Mouse (Mus musculus) kidney, adult 2 months (tissue): ENCODE results near the gene Ebf1.

ENCODE experiments used
- CTCF ChIP-seq: fragments of 200-500 bp; conservative IDR thresholded peaks from 2 replicates; pipeline ENCODE4 v1.5.1; 2011; ENCODE audit warnings: low read depth, mild to moderate bottlenecking, control low read depth, low read length, moderate library complexity, mixed read lengths; ENCODE audit not compliant: insufficient read depth, insufficient read length
- POLR2A ChIP-seq: fragments of 200-500 bp; IDR thresholded peaks from one replicate; pipeline ENCODE4 v1.6.1; 2011; ENCODE audit warnings: low read depth, low read length, control low read depth

- TF ChIP-seq CTCF, result no peak
- TF ChIP-seq POLR2A, result no peak
Observed at GRCm38 (mm10) chr11:44606881-44607280, 10.2 kb upstream of the Ebf1 start.
